Mouse (Mus musculus): ENCODE results near the gene Ak4.

DNA sequence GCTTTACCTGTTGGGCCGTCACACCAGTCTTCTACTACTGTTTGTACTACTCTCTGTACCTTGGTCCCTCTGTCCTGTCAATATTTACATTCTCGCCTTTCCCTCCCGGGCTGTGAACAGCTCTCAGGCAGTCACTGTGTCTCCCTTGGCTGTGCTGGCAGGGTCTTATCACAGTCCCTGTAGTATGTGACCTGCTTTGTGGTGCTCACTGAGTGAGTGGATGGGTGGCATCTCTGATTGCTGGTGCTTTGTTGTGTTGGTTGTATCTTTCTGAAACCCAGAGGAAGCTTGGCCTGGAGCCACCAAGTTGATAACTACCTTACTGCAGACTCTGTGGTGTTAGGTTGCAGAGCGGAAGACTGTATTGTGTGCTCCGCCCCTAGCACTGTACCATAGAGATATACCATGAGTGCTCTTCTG lies 25.8 kb upstream of the Ak4 start:
- TF ChIP-seq POLR2A (IDR thresholded peaks at IDR 0.05; ENCODE audit: borderline replicate concordance, extremely low read depth, insufficient read depth, insufficient read length, poor library complexity, severe bottlenecking) (no peak), CTCF (IDR thresholded peaks at IDR 0.05; ENCODE audit: borderline replicate concordance, extremely low read depth, insufficient read depth, insufficient read length) (no peak)

Data from brain, embryonic 14.5 days (tissue).